Mouse (Mus musculus) midbrain, embryonic 13.5 days (tissue): ENCODE results near the gene Pi4ka. TPM values are rescaled to one million over a fixed set of nuclear protein-coding genes. Genes with fewer than 3 reads are reported as not detected.

ENCODE experiments used
- ATAC-seq: fragments of 200-750 bp; cut with Nextera tagmentation; 2 replicates; pipeline ENCODE4 v1.8.0; 2017; ENCODE audit warnings: mild to moderate bottlenecking, moderate TSS enrichment, moderate library complexity
- H3K27ac ChIP-seq: fragments of 300-500 bp; sonication (generic); 2 replicates; pipeline ENCODE4 v1.5.1; 2015; ENCODE audit warnings: inconsistent platforms, mild to moderate bottlenecking, moderate library complexity
- H3K27me3 ChIP-seq: fragments of 300-500 bp; sonication (generic); 2 replicates; pipeline ENCODE4 v1.6.1; 2015; ENCODE audit warnings: mild to moderate bottlenecking, inconsistent platforms
- H3K36me3 ChIP-seq: fragments of 300-500 bp; sonication (generic); 2 replicates; pipeline ENCODE4 v1.6.1; 2015; ENCODE audit warnings: mild to moderate bottlenecking, inconsistent platforms
- H3K4me1 ChIP-seq: fragments of 300-500 bp; sonication (generic); replicated peaks from 2 replicates; pipeline ENCODE4 v1.6.1; 2015; ENCODE audit warnings: inconsistent platforms
- H3K4me2 ChIP-seq: fragments of 300-500 bp; sonication (generic); replicated peaks from 2 replicates; pipeline ENCODE4 v1.6.1; 2015; ENCODE audit warnings: moderate library complexity, mild to moderate bottlenecking, inconsistent platforms
- H3K4me3 ChIP-seq: fragments of 300-500 bp; sonication (generic); replicated peaks from 2 replicates; pipeline ENCODE4 v1.5.1; 2015; ENCODE audit warnings: mild to moderate bottlenecking, inconsistent platforms
- H3K9ac ChIP-seq: fragments of 300-500 bp; sonication (generic); replicated peaks from 2 replicates; pipeline ENCODE4 v1.6.1; 2015; ENCODE audit warnings: mild to moderate bottlenecking, inconsistent platforms
- H3K9me3 ChIP-seq: fragments of 300-500 bp; sonication (generic); 2 replicates; pipeline ENCODE4 v1.6.1; 2016; ENCODE audit warnings: mild to moderate bottlenecking, inconsistent platforms
- WGBS: fragments of 180-500 bp; shearing (Covaris S2); methylation state at CpG from one replicate; pipeline ENCODE4 v1.1.7; 2015; 5-methylcytosine and 5-hydroxymethylcytosine counted together
- polyA plus RNA-seq: library from polyadenylated mRNA; unstranded; fragments of >200 nt; fragmentation: Nextera tagmentation; extraction: Ambion mirVana; gene quantifications from 2 replicates; pipeline ENCODE4 v1.2.1, GENCODE M21; 2015

Gene Pi4ka
- 62.7 and 67.5 TPM in 2 replicates for polyA plus RNA-seq

GRCm38 (mm10) chr16:17405736-17406443 lies at the start of gene Pi4ka, which contains the start of gene Snap29:
Pi4ka (minus strand) TSS chr16:17406314.
Snap29 (plus strand) TSS chr16:17405986.
- H3K4me3 ChIP-seq = peak within 1 kb of the TSS; percentile 82
- H3K9ac ChIP-seq = peak within 1 kb of the TSS; percentile 83
- WGBS = under 1% methylated on average over 44 of the region's 69 CpGs
- peaks cover 17% of the 10 kb centered on the region for H3K36me3 ChIP-seq
- H3K27me3 ChIP-seq = no peaks in the 10 kb centered on the region
- H3K4me1 ChIP-seq = peaks cover 38% of the 10 kb centered on the region
- peak within 1 kb of the TSS; percentile 72 for H3K4me2 ChIP-seq
- peak; percentile 98 for ATAC-seq
- H3K9me3 ChIP-seq = no peaks in the 10 kb centered on the region
- H3K27ac ChIP-seq = peak within 1 kb of the TSS; percentile 92

GRCm38 (mm10) chr16:17452373-17452715 lies 46.2 kb upstream of the Pi4ka start:
- no peaks in the 10 kb centered on the region for H3K9me3 ChIP-seq
- peaks cover 34% of the 10 kb centered on the region for H3K4me1 ChIP-seq
- WGBS = under 1% methylated on average over 24 of the region's 24 CpGs
- no peaks in the 10 kb centered on the region for H3K27me3 ChIP-seq
- H3K36me3 ChIP-seq = peaks cover 20% of the 10 kb centered on the region
- H3K4me3 ChIP-seq = peak overlapping the region; percentile 89
- peak; percentile 55; the same call in 1 of the 2 replicates for ATAC-seq
- peak overlapping the region; percentile 93 for H3K9ac ChIP-seq
- H3K27ac ChIP-seq = peak overlapping the region; percentile 96
- H3K4me2 ChIP-seq = peak overlapping the region; percentile 96

DNA sequence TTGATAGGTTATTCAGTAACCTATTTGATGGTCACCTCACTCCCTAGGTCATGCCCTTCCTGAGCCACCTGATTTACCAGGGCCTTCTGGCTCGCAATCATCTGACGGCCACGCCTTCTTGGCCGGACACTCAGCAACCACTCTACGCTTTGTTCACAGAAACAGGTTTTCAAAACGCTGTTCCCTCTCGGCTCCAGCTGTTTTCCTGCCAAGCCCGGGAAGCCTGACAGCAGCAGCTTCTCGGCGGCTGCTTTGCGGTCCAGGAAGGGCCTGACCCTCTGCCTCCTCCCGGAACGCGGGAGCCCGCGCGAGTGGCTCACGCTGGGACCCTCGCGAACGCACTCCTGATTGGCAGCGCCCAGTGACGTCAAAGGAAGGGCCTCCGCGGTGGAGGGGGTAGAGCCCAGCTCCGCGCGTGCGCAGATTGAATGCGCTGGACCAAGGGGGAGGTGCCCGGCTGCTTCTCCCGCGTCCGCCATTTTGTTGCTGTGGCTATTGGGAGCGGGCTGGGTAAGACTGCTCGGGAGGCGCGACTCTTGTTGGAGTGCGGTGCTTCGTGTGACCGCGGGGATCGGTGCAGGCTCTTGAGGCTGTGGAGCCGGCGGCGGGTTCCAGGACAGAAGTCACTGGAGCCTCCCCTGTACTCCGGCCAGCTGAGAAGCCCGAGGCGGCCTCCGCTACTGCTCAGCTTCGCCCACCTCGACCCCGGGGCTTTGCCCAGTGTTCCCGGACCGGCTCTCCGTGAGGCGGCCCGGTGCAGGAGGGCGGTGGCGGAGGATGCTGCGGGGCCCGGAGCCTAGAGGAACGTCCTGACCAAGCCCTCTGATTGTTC lies 45.6 kb upstream of the Pi4ka start, which contains the start of gene Crkl:
Gene Crkl, plus strand, starts transcription at position 447 of the 832 bp plus-strand sequence.
- H3K36me3 ChIP-seq = peaks cover 14% of the 10 kb centered on the region
- WGBS = under 1% methylated on average over 63 of the region's 63 CpGs
- no peaks in the 10 kb centered on the region for H3K9me3 ChIP-seq
- H3K27me3 ChIP-seq = no peaks in the 10 kb centered on the region
- H3K4me2 ChIP-seq = peak within 1 kb of the TSS; percentile 96
- ATAC-seq = peak; percentile 97
- peak within 1 kb of the TSS; percentile 93 for H3K9ac ChIP-seq
- H3K4me3 ChIP-seq = peak within 1 kb of the TSS; percentile 89
- peak within 1 kb of the TSS; percentile 96 for H3K27ac ChIP-seq
- peaks cover 31% of the 10 kb centered on the region for H3K4me1 ChIP-seq

DNA sequence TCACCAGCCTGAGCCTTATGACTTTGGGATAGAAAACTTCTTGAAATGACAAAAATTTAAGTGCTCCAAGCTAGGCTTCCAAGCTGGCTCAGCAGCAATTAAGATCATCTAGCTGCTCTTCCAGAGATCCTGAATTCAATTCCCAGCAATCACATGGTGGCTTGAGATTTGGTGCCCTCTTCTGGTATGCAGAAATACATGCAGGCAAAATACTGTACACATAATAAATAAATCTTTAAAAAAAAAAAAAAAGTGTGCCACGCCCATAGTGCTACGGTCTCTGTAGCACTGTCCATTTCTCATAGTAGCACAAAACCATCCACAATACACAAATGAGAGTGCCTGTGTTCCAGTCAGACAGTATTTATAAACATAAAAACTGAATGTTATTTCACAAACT lies 26.5 kb upstream of the Pi4ka start:
- Histone ChIP-seq H3K36me3 (peaks cover 27% of the 10 kb centered on the region), H3K4me1 (no peaks in the 10 kb centered on the region), H3K4me2 (no peak overlapping the region), H3K9me3 (no peaks in the 10 kb centered on the region), H3K4me3 (no peak overlapping the region), H3K27ac (no peak overlapping the region), H3K9ac (no peak overlapping the region), H3K27me3 (no peaks in the 10 kb centered on the region)
- ATAC-seq = no peak
- WGBS = 96% methylated on average over 2 of the region's 2 CpGs

DNA sequence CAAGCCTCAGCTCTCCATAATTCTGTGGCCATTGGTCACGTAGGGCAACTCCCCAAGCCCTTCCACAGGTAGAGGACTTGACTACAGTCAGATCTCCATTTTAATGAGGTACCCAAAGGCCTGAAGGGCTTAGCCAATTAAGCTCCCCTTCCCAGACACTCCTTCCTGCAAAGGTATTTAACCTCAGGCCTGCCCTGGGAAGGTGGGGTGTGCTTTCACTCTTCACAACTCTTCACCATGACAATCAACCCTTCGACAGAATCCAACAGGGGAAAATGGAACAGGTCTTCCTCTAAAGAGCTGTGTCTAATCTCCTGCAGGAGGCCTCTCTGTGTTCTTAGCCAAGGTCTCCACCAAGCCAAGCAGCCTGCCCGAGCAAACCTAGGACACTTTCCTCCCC lies 16.9 kb upstream of the Pi4ka start:
- peaks cover 75% of the 10 kb centered on the region for H3K36me3 ChIP-seq
- H3K4me3 ChIP-seq = no peak overlapping the region
- H3K9me3 ChIP-seq = no peaks in the 10 kb centered on the region
- no peaks in the 10 kb centered on the region for H3K4me1 ChIP-seq
- H3K27ac ChIP-seq = no peak overlapping the region
- WGBS = 73% methylated on average over 3 of the region's 3 CpGs
- H3K27me3 ChIP-seq = no peaks in the 10 kb centered on the region
- no peak for ATAC-seq
- H3K9ac ChIP-seq = no peak overlapping the region
- H3K4me2 ChIP-seq = no peak overlapping the region

- Histone ChIP-seq H3K27me3 (no peaks in the 10 kb centered on the region), H3K36me3 (peaks cover 8% of the 10 kb centered on the region; the same call in 1 of the 2 replicates), H3K27ac (no peak overlapping the region), H3K9me3 (no peaks in the 10 kb centered on the region), H3K9ac (no peak overlapping the region), H3K4me3 (no peak overlapping the region), H3K4me2 (no peak overlapping the region), H3K4me1 (peaks cover 23% of the 10 kb centered on the region)
- ATAC-seq = no peak
- 77% methylated on average over 4 of the region's 4 CpGs for WGBS
Measured at GRCm38 (mm10) chr16:17410209-17410608, 4.1 kb upstream of the Pi4ka start.

GRCm38 (mm10) chr16:17409046-17409445 lies 2.9 kb upstream of the Pi4ka start:
- Histone ChIP-seq H3K36me3 (peaks cover 8% of the 10 kb centered on the region; the same call in 1 of the 2 replicates), H3K4me1 (peaks cover 34% of the 10 kb centered on the region), H3K27ac (no peak overlapping the region), H3K4me2 (no peak overlapping the region), H3K4me3 (no peak overlapping the region), H3K27me3 (no peaks in the 10 kb centered on the region), H3K9ac (no peak overlapping the region), H3K9me3 (no peaks in the 10 kb centered on the region)
- ATAC-seq = no peak
- 86% methylated on average over 2 of the region's 2 CpGs for WGBS

GRCm38 (mm10) chr16:17406512-17407231 lies 558 bp upstream of the Pi4ka start:
- H3K27ac ChIP-seq = no peak overlapping the region
- WGBS = 35% methylated on average over 9 of the region's 9 CpGs
- peak overlapping the region; percentile 83 for H3K9ac ChIP-seq
- H3K4me3 ChIP-seq = peak overlapping the region; percentile 82
- H3K9me3 ChIP-seq = no peaks in the 10 kb centered on the region
- H3K36me3 ChIP-seq = peaks cover 17% of the 10 kb centered on the region
- H3K4me2 ChIP-seq = peak overlapping the region; percentile 65
- no peak for ATAC-seq
- H3K27me3 ChIP-seq = no peaks in the 10 kb centered on the region
- H3K4me1 ChIP-seq = peaks cover 37% of the 10 kb centered on the region

DNA sequence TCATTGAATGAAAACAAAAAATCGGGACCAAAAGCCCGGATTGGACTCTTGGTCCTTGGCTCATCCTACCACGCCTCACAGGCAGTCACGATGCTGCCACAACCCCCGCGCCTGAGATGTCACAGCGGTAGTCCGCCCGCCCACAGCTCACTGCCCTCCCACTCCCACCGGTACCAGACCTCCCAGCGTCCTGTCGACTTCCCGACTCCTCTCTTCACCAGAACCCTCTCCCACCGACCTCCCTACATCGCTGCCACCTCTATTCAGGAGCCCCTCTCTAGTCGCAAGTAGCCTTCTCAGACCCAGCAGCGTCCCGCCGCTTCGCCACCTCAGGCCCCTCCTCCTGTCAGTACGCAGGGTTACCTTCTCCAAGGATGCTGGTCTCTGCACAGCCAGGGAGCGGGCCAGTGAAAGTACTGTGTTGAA lies 830 bp downstream of the Pi4ka start:
- peak overlapping the region; percentile 92 for H3K27ac ChIP-seq
- peak overlapping the region; percentile 72 for H3K4me2 ChIP-seq
- peak overlapping the region; percentile 83 for H3K9ac ChIP-seq
- H3K27me3 ChIP-seq = no peaks in the 10 kb centered on the region
- ATAC-seq = peak; percentile 92
- no peaks in the 10 kb centered on the region for H3K9me3 ChIP-seq
- H3K4me3 ChIP-seq = peak overlapping the region; percentile 82
- peaks cover 41% of the 10 kb centered on the region for H3K4me1 ChIP-seq
- peaks cover 13% of the 10 kb centered on the region for H3K36me3 ChIP-seq
- WGBS = under 1% methylated on average over 22 of the region's 22 CpGs

GRCm38 (mm10) chr16:17402855-17403254 lies 3.3 kb downstream of the Pi4ka start:
- Histone ChIP-seq H3K27ac (no peak overlapping the region), H3K9ac (no peak overlapping the region), H3K27me3 (no peaks in the 10 kb centered on the region), H3K9me3 (no peaks in the 10 kb centered on the region), H3K36me3 (peaks cover 10% of the 10 kb centered on the region), H3K4me1 (peaks cover 34% of the 10 kb centered on the region), H3K4me2 (no peak overlapping the region), H3K4me3 (no peak overlapping the region)
- WGBS = 76% methylated on average over 1 of the region's 1 CpGs
- no peak for ATAC-seq

- no peak overlapping the region for H3K4me3 ChIP-seq
- no peak overlapping the region for H3K9ac ChIP-seq
Measured at GRCm38 (mm10) chr16:17392784-17393183, 13.3 kb downstream of the Pi4ka start.

More at GRCm38 (mm10) chr16:17392784-17393183, 13.3 kb downstream of the Pi4ka start:
- Histone ChIP-seq H3K27me3 (no peaks in the 10 kb centered on the region), H3K9me3 (no peaks in the 10 kb centered on the region), H3K27ac (no peak overlapping the region), H3K4me2 (no peak overlapping the region), H3K36me3 (peaks cover 22% of the 10 kb centered on the region), H3K4me1 (no peaks in the 10 kb centered on the region)
- 90% methylated on average over 4 of the region's 4 CpGs for WGBS
- ATAC-seq = no peak
